22 mouse cellular contexts compared by ENCODE assay signal in genomic region chr2:102046481-102046880, GRCm38 (mm10).
DNase-seq lines count a peak whose midpoint lies in the region; ATAC-seq and TF ChIP-seq lines count a peak whose summit lies in the region.
"Had no signal": no experiment of that assay in that cellular context is flagged by ENCODE, and none has a peak within 500 bp of the region (broad histone marks: within the 10 kb centered on the region; RNA-seq: fewer than 3 reads in every experiment).

No protein-coding gene starts in this region.

- H3K9me3 ChIP-seq in intestine, postnatal 0 days (ENCODE audit: control insufficient read depth) = no peaks in the 10 kb centered on the region
- H3K9me3 ChIP-seq: embryonic facial prominence, embryonic 15.5 days; forebrain, embryonic 10.5 days; G1E; heart, embryonic 13.5 days; hindbrain, embryonic 15.5 days had no signal

- H3K4me2 ChIP-seq in intestine, postnatal 0 days (replicated peaks; ENCODE audit: low read depth) = no peak overlapping the region
- H3K4me2 ChIP-seq: embryonic facial prominence, embryonic 15.5 days; heart, embryonic 13.5 days; hindbrain, embryonic 15.5 days had no signal

- no peaks in the 10 kb centered on the region for H3K27me3 ChIP-seq in intestine, postnatal 0 days (replicated peaks; ENCODE audit: control insufficient read depth, insufficient read depth, low read length)
- H3K27me3 ChIP-seq: embryonic facial prominence, embryonic 15.5 days; heart, embryonic 13.5 days; hindbrain, embryonic 15.5 days had no signal

- WGBS in intestine, postnatal 0 days = 92% methylated on average over 7 of the region's 7 CpGs

- peak; percentile 57 to 60 for DNase-seq in cerebellum, adult 18-20 months
- no peak for DNase-seq in cerebellum, adult 11 months
- DNase-seq in gastrocnemius, adult 18-20 months (ENCODE audit: low spot score) = peak; percentile 46
- DNase-seq in gastrocnemius, postnatal 4 days (ENCODE audit: low spot score in 2 of 2) = no peak
- DNase-seq in adipocyte (ENCODE audit: low spot score) = peak; percentile 16
- peak; percentile 51 to 56 for DNase-seq in cerebellum, postnatal 14 days
- DNase-seq: adrenal gland, postnatal 25 days; B cell, adult 2 months; embryo, embryonic 11 days; heart, postnatal 36 days; kidney, adult 8-10 months had no signal

- H3K4me3 ChIP-seq in intestine, postnatal 0 days (ENCODE audit: low read depth, low read length) = no peak overlapping the region
- H3K4me3 ChIP-seq: embryonic facial prominence, embryonic 15.5 days; erythroblast, embryonic 14.5 days; forebrain, embryonic 10.5 days; heart, embryonic 13.5 days; hindbrain, embryonic 15.5 days had no signal

- H3K4me1 ChIP-seq in intestine, postnatal 0 days (replicated peaks; ENCODE audit: control insufficient read depth, insufficient read depth, low read length) = 0 out of 2 replicates have a peak, but pooled peaks cover 4% of the 10 kb centered on the region

- no peak overlapping the region for H3K9ac ChIP-seq in intestine, postnatal 0 days (ENCODE audit: low read depth, low read length)
- H3K9ac ChIP-seq: embryonic facial prominence, embryonic 15.5 days; heart, embryonic 13.5 days; hindbrain, embryonic 15.5 days had no signal

- H3K27ac ChIP-seq in intestine, postnatal 0 days (ENCODE audit: low read depth, low read length) = no peak overlapping the region
- H3K27ac ChIP-seq: embryonic facial prominence, embryonic 15.5 days; forebrain, embryonic 10.5 days; heart, embryonic 13.5 days; hindbrain, embryonic 15.5 days had no signal

- H3K36me3 ChIP-seq in intestine, postnatal 0 days (ENCODE audit: control insufficient read depth, insufficient read depth) = no peaks in the 10 kb centered on the region
- H3K36me3 ChIP-seq: embryonic facial prominence, embryonic 15.5 days; G1E; heart, embryonic 13.5 days; hindbrain, embryonic 15.5 days had no signal

- no peak for TF ChIP-seq CTCF in intestine, postnatal 0 days (IDR thresholded peaks at IDR 0.05; ENCODE audit: low read depth)

- no peak for ATAC-seq in megakaryocyte-erythroid progenitor cell, adult 5-6 weeks (replicated peaks; ENCODE audit: low FRiP score, low TSS enrichment, poor library complexity, severe bottlenecking)
- no peak for ATAC-seq in intestine, postnatal 0 days
- ATAC-seq: CD4-positive, CD25-positive, alpha-beta regulatory T cell, adult 4 months; forebrain, embryonic 14.5 days; intestine, embryonic 16.5 days had no signal

Comparison
In these comparisons a context has a peak if more than half of its experiments do, and no peak if none do; other contexts are left out.
1. DNase-seq: peak in cerebellum, adult 18-20 months (2 of 2), gastrocnemius, adult 18-20 months (single experiment), adipocyte (single experiment) and cerebellum, postnatal 14 days (2 of 2); none in cerebellum, adult 11 months (single experiment) and gastrocnemius, postnatal 4 days (0 of 2).